Mouse (Mus musculus) erythroblast, embryonic 14.5 days (primary cell): Measurements from ENCODE around the gene Ube2e1.

Experiments used
- GATA1 ChIP-seq: IDR thresholded peaks from 2 replicates; pipeline ENCODE4 v1.6.1; 2012; ENCODE audit warnings: low read length, inconsistent platforms, mixed read lengths
- TAL1 ChIP-seq: IDR thresholded peaks from 3 replicates; pipeline ENCODE4 v1.6.1; 2012; ENCODE audit warnings: low read length, inconsistent platforms, mixed read lengths

DNA sequence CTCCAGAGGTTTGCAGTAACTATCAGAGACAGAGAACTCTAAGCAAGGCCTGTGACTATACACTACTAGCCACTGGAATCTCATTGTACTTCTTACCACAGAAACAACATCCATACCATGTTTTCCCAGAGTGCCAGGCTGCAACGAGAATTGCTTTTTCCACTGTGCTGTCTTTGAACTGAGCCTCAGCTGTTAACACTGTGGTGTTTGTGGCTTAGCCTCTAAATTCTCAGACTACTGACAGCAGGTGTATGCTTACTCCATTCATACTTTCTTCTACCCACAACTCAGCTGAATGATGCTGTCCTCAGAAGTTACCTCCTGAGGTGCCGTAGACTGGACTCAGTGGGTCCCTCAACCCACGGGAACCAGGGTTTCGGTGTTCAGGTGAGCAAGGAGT lies 89.9 kb downstream of the Ube2e1 start:
- no peak for TF ChIP-seq TAL1
- TF ChIP-seq GATA1, result no peak
